Mouse (Mus musculus): ENCODE results near the gene Prkag2. TPM values are rescaled to one million over a fixed set of nuclear protein-coding genes. Genes with fewer than 3 reads are reported as not detected.

Gene Prkag2
- total and polyA plus RNA-seq, 3 experiments = not detected

DNA sequence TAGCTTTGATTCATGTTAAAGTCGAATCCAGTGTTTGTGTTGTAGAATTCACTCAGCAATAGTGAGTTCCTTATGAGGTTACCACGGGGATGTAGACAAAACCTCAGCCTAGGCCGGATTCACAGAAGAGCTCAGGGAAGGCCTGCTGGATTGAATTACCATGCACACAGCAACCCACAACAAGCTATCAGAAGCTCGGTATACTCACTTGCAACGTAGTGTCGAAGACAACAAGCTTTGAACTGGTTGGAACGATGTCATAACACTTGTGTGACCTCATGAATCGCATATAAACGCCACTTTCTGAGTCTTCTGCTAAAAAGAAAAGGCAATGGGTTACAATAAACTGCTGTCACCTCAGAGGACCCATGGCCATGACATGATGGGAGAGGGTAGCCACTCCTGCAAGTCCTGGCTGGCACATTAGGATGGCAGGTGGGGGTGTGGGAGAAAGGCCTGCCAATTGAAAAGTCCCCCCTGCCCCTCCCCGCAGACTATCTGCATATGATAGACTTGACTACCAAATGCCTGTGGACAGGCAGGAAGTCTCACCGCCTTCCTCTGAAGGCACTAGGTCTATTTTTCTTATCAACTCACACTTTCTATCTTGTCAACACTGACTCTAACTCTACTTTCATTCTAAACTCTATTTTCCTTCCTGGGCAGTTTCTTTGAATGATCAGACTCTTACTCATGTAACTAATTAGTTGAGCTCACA lies 211.4 kb downstream of the Prkag2 start:
- Histone ChIP-seq H3K4me1 (ENCODE audit: insufficient read depth, low read depth, low read length) (no peaks in the 10 kb centered on the region), H3K27me3 (ENCODE audit: insufficient read depth, low read length) (peaks cover 26% of the 10 kb centered on the region), H3K4me3 (ENCODE audit: low read depth, low read length) (no peak overlapping the region), H3K9me3 (replicated peaks) (no peaks in the 10 kb centered on the region), H3K36me3 (replicated peaks) (no peaks in the 10 kb centered on the region)
- no peak for TF ChIP-seq CTCF (IDR thresholded peaks at IDR 0.05; ENCODE audit: low read depth, low read length)
- TF ChIP-seq GATA1 (IDR thresholded peaks at IDR 0.05; ENCODE audit: borderline replicate concordance, low read length) = no peak
- TF ChIP-seq TAL1 (conservative IDR thresholded peaks at IDR 0.05; ENCODE audit: low read depth, low read length) = no peak
- no peak for TF ChIP-seq POLR2AphosphoS5 (IDR thresholded peaks at IDR 0.05; ENCODE audit: insufficient replicate concordance, low read depth, low read length)
- no peak for TF ChIP-seq GATA2 (IDR thresholded peaks at IDR 0.05; ENCODE audit: borderline replicate concordance, low read depth, low read length)
- ATAC-seq (ENCODE audit: extremely low read depth, insufficient number of reproducible peaks, low FRiP score, poor library complexity, severe bottlenecking) (no peak), DNase-seq (ENCODE audit: low spot score) (no peak)

- no peaks in the 10 kb centered on the region for H3K4me1 ChIP-seq (ENCODE audit: insufficient read depth, low read depth, low read length)
- DNase-seq (ENCODE audit: low spot score) (no peak), ATAC-seq (ENCODE audit: extremely low read depth, insufficient number of reproducible peaks, low FRiP score, poor library complexity, severe bottlenecking) (no peak)
- H3K9me3 ChIP-seq (replicated peaks) = no peaks in the 10 kb centered on the region
- no peaks in the 10 kb centered on the region for H3K36me3 ChIP-seq (replicated peaks)
- H3K4me3 ChIP-seq (ENCODE audit: low read depth, low read length) = no peak overlapping the region
- peaks cover 23% of the 10 kb centered on the region for H3K27me3 ChIP-seq (ENCODE audit: insufficient read depth, low read length)
- no peak for TF ChIP-seq POLR2AphosphoS5 (IDR thresholded peaks at IDR 0.05; ENCODE audit: insufficient replicate concordance, low read depth, low read length)
- no peak for TF ChIP-seq GATA2 (IDR thresholded peaks at IDR 0.05; ENCODE audit: borderline replicate concordance, low read depth, low read length)
- TF ChIP-seq TAL1 (conservative IDR thresholded peaks at IDR 0.05; ENCODE audit: low read depth, low read length) = no peak
- no peak for TF ChIP-seq CTCF (IDR thresholded peaks at IDR 0.05; ENCODE audit: low read depth, low read length)
- no peak for TF ChIP-seq GATA1 (IDR thresholded peaks at IDR 0.05; ENCODE audit: borderline replicate concordance, low read length)
These were observed 213.2 kb downstream of the Prkag2 start for GRCm38 (mm10) chr5:24887271-24887670.

- no peaks in the 10 kb centered on the region for H3K9me3 ChIP-seq (replicated peaks)
- H3K4me1 ChIP-seq (ENCODE audit: insufficient read depth, low read depth, low read length) = no peaks in the 10 kb centered on the region
- TF ChIP-seq POLR2AphosphoS5 (IDR thresholded peaks at IDR 0.05; ENCODE audit: insufficient replicate concordance, low read depth, low read length) (no peak), TAL1 (conservative IDR thresholded peaks at IDR 0.05; ENCODE audit: low read depth, low read length) (no peak), GATA2 (IDR thresholded peaks at IDR 0.05; ENCODE audit: borderline replicate concordance, low read depth, low read length) (no peak), CTCF (IDR thresholded peaks at IDR 0.05; ENCODE audit: low read depth, low read length) (no peak), GATA1 (IDR thresholded peaks at IDR 0.05; ENCODE audit: borderline replicate concordance, low read length) (no peak)
- no peaks in the 10 kb centered on the region for H3K36me3 ChIP-seq (replicated peaks)
- no peak for DNase-seq (ENCODE audit: low spot score)
- no peak overlapping the region for H3K4me3 ChIP-seq (ENCODE audit: low read depth, low read length)
- no peak for ATAC-seq (ENCODE audit: extremely low read depth, insufficient number of reproducible peaks, low FRiP score, poor library complexity, severe bottlenecking)
- H3K27me3 ChIP-seq (ENCODE audit: insufficient read depth, low read length) = peaks cover 3% of the 10 kb centered on the region
These were observed 221.7 kb downstream of the Prkag2 start for GRCm38 (mm10) chr5:24878713-24879112.

DNA sequence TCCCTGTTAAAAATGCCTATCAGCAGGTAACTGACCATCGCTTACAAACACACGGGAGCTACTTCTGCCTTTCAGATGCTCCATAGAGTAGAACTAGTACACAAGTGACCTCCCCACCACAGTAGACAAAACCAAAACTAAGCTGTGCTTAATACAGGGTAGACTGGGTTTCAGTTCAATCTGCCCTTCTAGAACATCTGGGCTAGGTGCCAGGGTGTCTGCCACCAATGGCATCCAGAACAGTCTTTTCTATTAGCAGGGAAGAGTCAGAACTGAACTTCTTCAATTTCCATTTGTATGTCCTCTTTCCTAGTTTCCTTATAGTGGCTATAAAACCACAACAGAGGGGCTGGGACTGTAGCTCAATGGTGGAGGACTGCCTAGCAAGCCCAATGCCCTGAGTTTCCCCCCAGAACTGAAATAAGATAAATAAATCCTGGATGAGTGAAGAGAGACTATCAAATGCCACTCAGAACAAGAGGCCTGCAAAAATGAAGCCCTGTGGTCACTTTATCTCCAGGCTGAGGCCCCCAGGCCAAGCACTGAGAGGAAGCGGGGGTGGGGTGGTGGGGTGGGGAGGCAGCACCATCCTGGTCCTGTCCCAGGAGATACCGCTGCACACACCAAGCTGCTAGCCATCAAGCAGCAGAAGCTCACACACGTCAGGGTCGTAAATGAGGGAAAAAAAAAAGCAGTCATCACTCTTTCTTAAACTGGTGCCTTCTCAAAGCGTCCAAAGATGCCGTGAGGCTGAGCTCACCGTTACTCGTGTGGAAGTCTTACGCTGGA lies 222.4 kb downstream of the Prkag2 start:
- Histone ChIP-seq H3K4me1 (ENCODE audit: insufficient read depth, low read depth, low read length) (no peaks in the 10 kb centered on the region), H3K4me3 (ENCODE audit: low read depth, low read length) (no peak overlapping the region), H3K9me3 (replicated peaks) (no peaks in the 10 kb centered on the region), H3K27me3 (ENCODE audit: insufficient read depth, low read length) (peaks cover 7% of the 10 kb centered on the region), H3K36me3 (replicated peaks) (no peaks in the 10 kb centered on the region)
- TF ChIP-seq POLR2AphosphoS5 (IDR thresholded peaks at IDR 0.05; ENCODE audit: insufficient replicate concordance, low read depth, low read length) = no peak
- TF ChIP-seq TAL1 (conservative IDR thresholded peaks at IDR 0.05; ENCODE audit: low read depth, low read length) = no peak
- TF ChIP-seq GATA2 (IDR thresholded peaks at IDR 0.05; ENCODE audit: borderline replicate concordance, low read depth, low read length) = no peak
- TF ChIP-seq GATA1 (IDR thresholded peaks at IDR 0.05; ENCODE audit: borderline replicate concordance, low read length) = no peak
- no peak for TF ChIP-seq CTCF (IDR thresholded peaks at IDR 0.05; ENCODE audit: low read depth, low read length)
- ATAC-seq (ENCODE audit: extremely low read depth, insufficient number of reproducible peaks, low FRiP score, poor library complexity, severe bottlenecking) = no peak
- DNase-seq (ENCODE audit: low spot score) = no peak

DNA sequence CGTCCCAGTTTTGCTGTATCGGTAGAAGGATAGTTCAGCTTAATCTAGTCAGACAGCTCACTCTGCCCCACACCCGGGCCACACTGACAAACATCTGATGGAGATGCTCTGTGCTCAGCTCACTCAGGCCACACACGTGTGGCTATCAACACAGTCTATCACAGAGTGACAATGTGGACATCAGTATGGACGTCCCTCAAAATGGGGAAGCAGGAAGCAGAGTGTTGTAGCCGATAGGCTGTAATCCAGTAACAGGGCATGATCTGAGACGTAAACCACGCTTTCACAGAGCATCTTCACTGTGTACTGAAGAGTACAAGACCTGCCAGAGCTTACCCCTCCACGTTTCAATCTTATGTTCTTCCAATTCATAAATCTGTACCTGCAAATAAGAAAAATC lies 223.8 kb downstream of the Prkag2 start:
- no peak for TF ChIP-seq POLR2AphosphoS5 (IDR thresholded peaks at IDR 0.05; ENCODE audit: insufficient replicate concordance, low read depth, low read length)
- no peak for TF ChIP-seq TAL1 (conservative IDR thresholded peaks at IDR 0.05; ENCODE audit: low read depth, low read length)
- no peak for TF ChIP-seq GATA1 (IDR thresholded peaks at IDR 0.05; ENCODE audit: borderline replicate concordance, low read length)
- TF ChIP-seq CTCF (IDR thresholded peaks at IDR 0.05; ENCODE audit: low read depth, low read length) = no peak
- no peak for TF ChIP-seq GATA2 (IDR thresholded peaks at IDR 0.05; ENCODE audit: borderline replicate concordance, low read depth, low read length)
- no peak for DNase-seq (ENCODE audit: low spot score)
- Histone ChIP-seq H3K9me3 (replicated peaks) (no peaks in the 10 kb centered on the region), H3K4me1 (ENCODE audit: insufficient read depth, low read depth, low read length) (no peaks in the 10 kb centered on the region), H3K4me3 (ENCODE audit: low read depth, low read length) (no peak overlapping the region), H3K36me3 (replicated peaks) (no peaks in the 10 kb centered on the region), H3K27me3 (ENCODE audit: insufficient read depth, low read length) (peaks cover 15% of the 10 kb centered on the region)
- no peak for ATAC-seq (ENCODE audit: extremely low read depth, insufficient number of reproducible peaks, low FRiP score, poor library complexity, severe bottlenecking)

- no peak for DNase-seq (ENCODE audit: low spot score)
- no peak for TF ChIP-seq GATA2 (IDR thresholded peaks at IDR 0.05; ENCODE audit: borderline replicate concordance, low read depth, low read length)
- no peak for TF ChIP-seq CTCF (IDR thresholded peaks at IDR 0.05; ENCODE audit: low read depth, low read length)
- TF ChIP-seq GATA1 (IDR thresholded peaks at IDR 0.05; ENCODE audit: borderline replicate concordance, low read length) = no peak
- no peak for TF ChIP-seq POLR2AphosphoS5 (IDR thresholded peaks at IDR 0.05; ENCODE audit: insufficient replicate concordance, low read depth, low read length)
- no peak for TF ChIP-seq TAL1 (conservative IDR thresholded peaks at IDR 0.05; ENCODE audit: low read depth, low read length)
- no peaks in the 10 kb centered on the region for H3K4me1 ChIP-seq (ENCODE audit: insufficient read depth, low read depth, low read length)
These were observed 226.3 kb downstream of the Prkag2 start for GRCm38 (mm10) chr5:24874111-24874510.

More at GRCm38 (mm10) chr5:24874111-24874510, 226.3 kb downstream of the Prkag2 start:
- Histone ChIP-seq H3K27me3 (ENCODE audit: insufficient read depth, low read length) (peaks cover 19% of the 10 kb centered on the region), H3K4me3 (ENCODE audit: low read depth, low read length) (no peak overlapping the region), H3K9me3 (replicated peaks) (no peaks in the 10 kb centered on the region), H3K36me3 (replicated peaks) (no peaks in the 10 kb centered on the region)
- ATAC-seq (ENCODE audit: extremely low read depth, insufficient number of reproducible peaks, low FRiP score, poor library complexity, severe bottlenecking) = no peak

All from G1E (cell line).